Mouse (Mus musculus): ENCODE data around the gene 4930518I15Rik. TPM values are rescaled to one million over a fixed set of nuclear protein-coding genes. Genes with fewer than 3 reads are reported as not detected.
A peak's percentile ranks its signal among the peaks of the same experiment; 100 is the strongest.
"Not testable (repeated sequence)": the region's sequence is repeated elsewhere in the genome, so short reads cannot be mapped to it uniquely, and the experiment has no call there.

Gene 4930518I15Rik
- polyA plus RNA-seq, 1 experiment from 2014 or later: 8.6 TPM

DNA sequence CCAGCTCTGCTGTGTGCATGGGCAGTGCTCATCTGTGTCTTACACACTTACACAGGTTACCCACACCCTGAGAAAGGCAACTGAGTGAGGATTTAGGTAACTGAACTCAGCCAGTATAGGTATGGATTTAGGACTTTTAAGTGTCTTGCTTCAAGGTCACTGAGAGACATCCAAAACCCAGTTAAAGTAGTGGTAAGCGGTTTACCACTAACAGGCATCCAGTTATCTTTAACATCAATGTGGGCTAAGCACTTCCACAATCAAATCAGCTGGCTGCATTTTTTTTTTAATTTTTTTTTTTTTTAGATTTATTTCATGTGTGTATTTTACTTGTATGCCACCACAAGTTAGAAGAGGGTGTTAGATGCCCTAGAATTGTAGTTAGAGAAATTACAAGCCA is 1.4 kb downstream of the 4930518I15Rik start:
- H3K4me3 ChIP-seq (ENCODE audit: low read depth, low read length): no peak overlapping the region
- H3K4me1 ChIP-seq (replicated peaks; ENCODE audit: control insufficient read depth, insufficient read depth, low read length): no peaks in the 10 kb centered on the region
- WGBS: 98% methylated on average over 1 of the region's 1 CpGs
- no peak for DNase-seq (ENCODE audit: low spot score)
- H3K27me3 ChIP-seq (ENCODE audit: control insufficient read depth, insufficient read depth, low read length): no peaks in the 10 kb centered on the region
- no peak overlapping the region for H3K27ac ChIP-seq (ENCODE audit: low read depth, low read length)
- H3K36me3 ChIP-seq (ENCODE audit: control insufficient read depth, insufficient read depth, low read length): 0 out of 2 replicates have a peak, but pooled peaks cover 2% of the 10 kb centered on the region
- H3K4me2 ChIP-seq (replicated peaks; ENCODE audit: low read depth, low read length): no peak overlapping the region
- no peaks in the 10 kb centered on the region for H3K9me3 ChIP-seq (ENCODE audit: control insufficient read depth, low read length)
- ATAC-seq (ENCODE audit: low FRiP score): no peak
- no peak overlapping the region for H3K9ac ChIP-seq (ENCODE audit: low read depth, low read length)

GRCm38 (mm10) chr2:156853999-156854771 is 3.6 kb downstream of the 4930518I15Rik start:
- not testable (repeated sequence) for H3K36me3 ChIP-seq (ENCODE audit: control insufficient read depth, insufficient read depth, low read length); H3K4me3 ChIP-seq (ENCODE audit: low read depth, low read length); ATAC-seq (ENCODE audit: low FRiP score); H3K27ac ChIP-seq (ENCODE audit: low read depth, low read length); H3K27me3 ChIP-seq (ENCODE audit: control insufficient read depth, insufficient read depth, low read length); H3K9ac ChIP-seq (ENCODE audit: low read depth, low read length); H3K4me2 ChIP-seq (replicated peaks; ENCODE audit: low read depth, low read length); H3K4me1 ChIP-seq (replicated peaks; ENCODE audit: control insufficient read depth, insufficient read depth, low read length); H3K9me3 ChIP-seq (ENCODE audit: control insufficient read depth, low read length)
- WGBS: 59% methylated on average over 13 of the region's 13 CpGs
- DNase-seq (ENCODE audit: low spot score): peak; percentile 28

- not testable (repeated sequence) for H3K27ac ChIP-seq (ENCODE audit: low read depth, low read length); H3K9ac ChIP-seq (ENCODE audit: low read depth, low read length); H3K4me3 ChIP-seq (ENCODE audit: low read depth, low read length); H3K27me3 ChIP-seq (ENCODE audit: control insufficient read depth, insufficient read depth, low read length); H3K36me3 ChIP-seq (ENCODE audit: control insufficient read depth, insufficient read depth, low read length); ATAC-seq (ENCODE audit: low FRiP score); DNase-seq (ENCODE audit: low spot score); H3K9me3 ChIP-seq (ENCODE audit: control insufficient read depth, low read length); H3K4me2 ChIP-seq (replicated peaks; ENCODE audit: low read depth, low read length); H3K4me1 ChIP-seq (replicated peaks; ENCODE audit: control insufficient read depth, insufficient read depth, low read length)
- 98% methylated on average over 8 of the region's 13 CpGs for WGBS
These were observed 4.2 kb downstream of the 4930518I15Rik start for GRCm38 (mm10) chr2:156853584-156853983.

GRCm38 (mm10) chr2:156850505-156850904 is 7.2 kb downstream of the 4930518I15Rik start:
- Histone ChIP-seq H3K4me1 (replicated peaks; ENCODE audit: control insufficient read depth, insufficient read depth, low read length) (no peaks in the 10 kb centered on the region), H3K27ac (ENCODE audit: low read depth, low read length) (no peak overlapping the region), H3K36me3 (ENCODE audit: control insufficient read depth, insufficient read depth, low read length) (peaks cover 8% of the 10 kb centered on the region; the same call in 1 of the 2 replicates), H3K4me2 (replicated peaks; ENCODE audit: low read depth, low read length) (no peak overlapping the region), H3K9me3 (ENCODE audit: control insufficient read depth, low read length) (no peaks in the 10 kb centered on the region), H3K9ac (ENCODE audit: low read depth, low read length) (no peak overlapping the region), H3K27me3 (ENCODE audit: control insufficient read depth, insufficient read depth, low read length) (no peaks in the 10 kb centered on the region), H3K4me3 (ENCODE audit: low read depth, low read length) (no peak overlapping the region)
- WGBS: 91% methylated on average over 5 of the region's 5 CpGs
- DNase-seq (ENCODE audit: low spot score) (no peak), ATAC-seq (ENCODE audit: low FRiP score) (no peak)

- Histone ChIP-seq H3K27ac (ENCODE audit: low read depth, low read length) (no peak overlapping the region), H3K9ac (ENCODE audit: low read depth, low read length) (no peak overlapping the region), H3K9me3 (ENCODE audit: control insufficient read depth, low read length) (no peaks in the 10 kb centered on the region), H3K4me1 (replicated peaks; ENCODE audit: control insufficient read depth, insufficient read depth, low read length) (peaks cover 6% of the 10 kb centered on the region; the same call in 1 of the 2 replicates), H3K36me3 (ENCODE audit: control insufficient read depth, insufficient read depth, low read length) (peaks cover 8% of the 10 kb centered on the region; the same call in 1 of the 2 replicates), H3K4me3 (ENCODE audit: low read depth, low read length) (no peak overlapping the region), H3K4me2 (replicated peaks; ENCODE audit: low read depth, low read length) (no peak overlapping the region), H3K27me3 (ENCODE audit: control insufficient read depth, insufficient read depth, low read length) (no peaks in the 10 kb centered on the region)
- DNase-seq (ENCODE audit: low spot score) (no peak), ATAC-seq (ENCODE audit: low FRiP score) (no peak)
- WGBS: 93% methylated on average over 6 of the region's 6 CpGs
These were observed 9.1 kb downstream of the 4930518I15Rik start for GRCm38 (mm10) chr2:156848526-156849182.

- Histone ChIP-seq H3K4me1 (replicated peaks; ENCODE audit: control insufficient read depth, insufficient read depth, low read length) (peaks cover 9% of the 10 kb centered on the region; the same call in 1 of the 2 replicates), H3K9ac (ENCODE audit: low read depth, low read length) (no peak overlapping the region), H3K9me3 (ENCODE audit: control insufficient read depth, low read length) (no peaks in the 10 kb centered on the region), H3K27ac (ENCODE audit: low read depth, low read length) (no peak overlapping the region), H3K27me3 (ENCODE audit: control insufficient read depth, insufficient read depth, low read length) (no peaks in the 10 kb centered on the region), H3K4me2 (replicated peaks; ENCODE audit: low read depth, low read length) (no peak overlapping the region), H3K4me3 (ENCODE audit: low read depth, low read length) (no peak overlapping the region), H3K36me3 (ENCODE audit: control insufficient read depth, insufficient read depth, low read length) (peaks cover 8% of the 10 kb centered on the region; the same call in 1 of the 2 replicates)
- no peak for ATAC-seq (ENCODE audit: low FRiP score)
- 63% methylated on average over 6 of the region's 6 CpGs for WGBS
- DNase-seq (ENCODE audit: low spot score): no peak
These were observed 10.1 kb downstream of the 4930518I15Rik start for GRCm38 (mm10) chr2:156847653-156848052.

GRCm38 (mm10) chr2:156844715-156845114 is 13.0 kb downstream of the 4930518I15Rik start:
- Histone ChIP-seq H3K27ac (ENCODE audit: low read depth, low read length) (0 out of 2 replicates have a peak overlapping the region, but pooled peaks have one; percentile 32), H3K9me3 (ENCODE audit: control insufficient read depth, low read length) (no peaks in the 10 kb centered on the region), H3K4me3 (ENCODE audit: low read depth, low read length) (no peak overlapping the region), H3K9ac (ENCODE audit: low read depth, low read length) (no peak overlapping the region), H3K27me3 (ENCODE audit: control insufficient read depth, insufficient read depth, low read length) (no peaks in the 10 kb centered on the region), H3K36me3 (ENCODE audit: control insufficient read depth, insufficient read depth, low read length) (peaks cover 3% of the 10 kb centered on the region; the same call in 1 of the 2 replicates), H3K4me2 (replicated peaks; ENCODE audit: low read depth, low read length) (no peak overlapping the region), H3K4me1 (replicated peaks; ENCODE audit: control insufficient read depth, insufficient read depth, low read length) (peaks cover 14% of the 10 kb centered on the region; the same call in 1 of the 2 replicates)
- DNase-seq (ENCODE audit: low spot score) (no peak), ATAC-seq (ENCODE audit: low FRiP score) (no peak)
- 41% methylated on average over 10 of the region's 10 CpGs for WGBS

GRCm38 (mm10) chr2:156843331-156843730 is 14.4 kb downstream of the 4930518I15Rik start:
- Histone ChIP-seq H3K36me3 (ENCODE audit: control insufficient read depth, insufficient read depth, low read length) (peaks cover 3% of the 10 kb centered on the region; the same call in 1 of the 2 replicates), H3K27ac (ENCODE audit: low read depth, low read length) (no peak overlapping the region), H3K4me3 (ENCODE audit: low read depth, low read length) (no peak overlapping the region), H3K9me3 (ENCODE audit: control insufficient read depth, low read length) (no peaks in the 10 kb centered on the region), H3K9ac (ENCODE audit: low read depth, low read length) (no peak overlapping the region), H3K4me2 (replicated peaks; ENCODE audit: low read depth, low read length) (no peak overlapping the region), H3K4me1 (replicated peaks; ENCODE audit: control insufficient read depth, insufficient read depth, low read length) (peaks cover 14% of the 10 kb centered on the region; the same call in 1 of the 2 replicates), H3K27me3 (ENCODE audit: control insufficient read depth, insufficient read depth, low read length) (no peaks in the 10 kb centered on the region)
- ATAC-seq (ENCODE audit: low FRiP score): no peak
- no peak for DNase-seq (ENCODE audit: low spot score)
- WGBS: 87% methylated on average over 10 of the region's 10 CpGs
